Mouse (Mus musculus) thymus, postnatal 0 days (tissue): Measurements from ENCODE around the gene Osbpl9. TPM values are rescaled to one million over a fixed set of nuclear protein-coding genes. Genes with fewer than 3 reads are reported as not detected.
A peak's percentile ranks its signal among the peaks of the same experiment; 100 is the strongest.

Experiments used
- DNase-seq: peaks from one replicate; pipeline ENCODE4 v3.0.0-alpha.2; 2015; ENCODE audit warnings: low spot score
- polyA plus RNA-seq: library from polyadenylated mRNA; unstranded; fragments of >200 nt; fragmentation: Nextera tagmentation; extraction: Ambion mirVana; gene quantifications from 2 replicates; pipeline ENCODE4 v1.2.1, GENCODE M21; 2015

The Osbpl9 gene
- polyA plus RNA-seq, 1 experiment from 2014 or later: 65.7 TPM

DNA sequence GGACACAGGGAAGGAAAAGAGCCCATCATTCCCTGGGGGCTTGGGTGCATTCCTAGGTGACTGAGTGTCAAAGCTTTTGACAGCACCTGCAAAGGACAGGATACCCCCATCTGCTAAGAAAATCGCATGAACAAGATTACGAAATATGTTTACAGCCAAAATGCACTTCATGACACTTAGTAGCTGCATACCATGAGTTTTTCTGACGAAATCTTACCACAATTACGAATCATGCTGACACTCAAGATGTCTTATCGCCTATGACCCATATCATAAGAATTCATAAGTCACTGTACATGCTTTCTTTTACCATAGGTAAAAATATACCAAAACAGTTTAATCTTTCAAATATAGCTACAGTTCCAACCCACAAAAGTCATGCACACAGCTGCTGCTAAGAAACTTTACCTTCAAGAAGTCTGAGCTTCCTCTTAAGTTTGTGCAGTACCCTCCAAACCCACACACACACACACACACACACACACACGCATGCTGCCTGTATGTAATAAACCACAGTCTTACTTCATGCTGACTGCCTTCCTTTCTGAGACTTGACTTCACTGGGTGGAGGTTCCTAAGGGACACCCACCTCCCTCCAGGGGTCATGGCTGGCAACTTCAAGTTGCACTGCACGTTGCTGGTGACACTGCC, 65.5 kb downstream of the Osbpl9 start:
- DNase-seq: peak; percentile 49

DNA sequence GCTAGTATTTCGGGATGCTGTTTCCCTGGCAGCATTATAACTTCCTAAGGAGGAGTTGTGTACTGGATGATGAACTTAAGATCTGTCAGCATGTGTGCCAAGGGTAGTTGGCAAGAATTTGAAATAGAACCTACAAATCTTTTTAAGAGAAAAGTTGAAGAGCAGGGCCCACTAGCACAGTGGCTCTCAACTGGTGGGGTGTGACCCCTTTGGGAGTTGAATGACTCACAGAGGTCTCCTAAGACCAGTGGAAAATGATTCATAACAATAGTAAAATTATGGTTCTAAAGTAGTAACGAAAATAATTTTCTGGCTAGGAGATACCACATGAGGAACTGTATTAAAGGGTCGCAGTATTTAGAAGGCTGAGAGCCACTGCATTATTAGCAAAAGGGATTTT, 67.1 kb downstream of the Osbpl9 start:
- DNase-seq: no peak

DNA sequence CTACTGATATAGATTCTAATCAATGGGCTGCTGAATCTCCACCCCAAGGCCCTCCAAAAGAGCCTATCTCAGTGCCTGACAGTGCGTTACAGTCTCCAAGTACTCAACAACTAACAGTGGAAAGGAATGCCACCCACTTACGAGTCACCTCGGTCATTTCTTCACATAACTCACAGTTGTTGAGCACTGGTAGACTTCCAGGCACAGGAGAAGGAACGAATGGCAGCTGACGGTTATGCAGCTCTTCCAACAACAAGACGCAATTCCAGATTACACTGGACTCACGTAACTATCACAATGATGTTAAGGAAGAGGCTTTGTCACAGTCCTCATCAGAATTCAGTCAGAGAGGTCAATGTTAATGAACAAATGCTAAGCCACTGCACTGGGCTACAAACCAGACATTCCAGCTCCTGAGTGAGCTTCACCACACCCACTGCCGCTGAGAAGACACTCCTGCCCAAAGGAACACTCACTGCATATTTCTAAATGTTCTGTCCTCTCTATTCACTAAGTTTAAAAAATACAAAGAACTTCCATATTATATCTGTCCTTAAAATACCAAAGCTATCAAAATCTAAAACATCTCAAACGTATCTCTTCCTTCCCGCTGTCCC, 70.7 kb downstream of the Osbpl9 start:
- DNase-seq: no peak

DNA sequence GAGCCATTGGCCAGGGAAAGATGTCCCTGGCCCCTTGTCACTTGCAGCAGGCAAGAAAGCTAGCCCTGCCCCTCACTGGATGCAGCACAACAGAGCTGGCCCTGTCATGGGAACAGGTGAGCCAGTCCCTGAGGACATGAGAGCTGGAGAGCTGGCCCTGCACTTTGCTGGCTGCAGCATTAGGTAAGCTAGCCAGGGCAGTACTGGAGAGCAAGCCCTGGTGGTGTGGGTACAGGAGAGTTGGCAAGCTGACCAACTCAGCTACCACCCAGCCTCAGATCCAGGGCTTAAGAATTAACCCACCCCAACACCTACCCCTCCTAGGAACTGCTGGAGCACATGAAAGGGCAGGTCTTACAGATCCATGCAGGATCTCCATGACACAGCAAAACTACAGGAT, 73.1 kb downstream of the Osbpl9 start:
- DNase-seq: no peak

DNA sequence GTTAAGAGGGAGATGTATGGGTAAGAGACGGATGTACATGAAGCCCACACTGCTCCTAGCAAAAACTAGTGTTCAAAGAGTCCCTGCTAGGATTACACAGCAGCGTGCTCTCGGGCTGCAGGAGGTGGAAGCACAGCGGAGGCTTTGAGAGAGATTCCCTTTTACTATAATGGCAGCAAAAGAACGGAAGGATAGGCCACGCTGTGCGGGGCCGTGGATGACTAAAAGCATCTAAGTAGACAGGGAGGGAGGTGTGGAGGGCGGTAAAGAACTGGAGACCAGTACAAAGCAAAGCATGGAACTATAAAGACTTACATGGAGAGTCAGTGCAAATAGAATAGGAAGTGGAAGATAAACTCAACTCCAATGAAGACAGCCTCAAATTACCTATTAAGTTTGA, 74.1 kb downstream of the Osbpl9 start:
- no peak for DNase-seq

DNA sequence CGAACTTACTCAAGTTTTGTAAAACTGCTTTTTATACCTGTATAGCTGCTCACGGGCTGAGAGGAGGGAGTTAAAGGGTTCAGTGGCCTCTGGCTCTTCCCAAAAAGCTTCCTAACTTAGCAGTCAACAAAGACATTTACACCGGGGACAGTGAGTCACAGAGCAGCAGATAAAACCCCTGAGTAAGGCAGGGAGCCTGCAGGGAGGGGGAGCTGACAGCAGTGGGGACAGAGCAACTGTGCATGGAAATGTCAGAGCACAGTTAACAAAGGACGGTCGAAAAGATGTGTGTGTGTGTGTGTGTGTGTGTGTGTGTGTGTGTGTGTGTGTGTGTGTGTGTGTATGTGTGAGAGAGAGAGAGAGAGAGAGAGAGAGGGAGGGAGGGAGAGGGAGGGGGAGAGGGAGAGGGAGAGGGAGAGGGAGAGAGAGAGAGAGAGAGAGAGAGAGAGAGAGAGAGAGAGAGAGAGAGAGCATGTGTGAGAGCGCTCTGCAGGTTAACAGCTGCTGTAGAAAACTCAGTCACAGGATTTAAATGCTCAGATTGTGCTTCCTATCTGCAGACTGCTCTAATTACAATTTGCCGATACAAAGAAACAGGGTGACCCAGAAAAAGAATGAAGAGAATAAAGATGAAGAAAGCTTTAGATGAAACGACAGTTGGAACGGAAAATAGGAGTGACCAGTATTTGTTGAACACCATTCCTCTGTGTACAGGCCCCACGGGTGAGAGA, 75.1 kb downstream of the Osbpl9 start:
- DNase-seq: no peak

DNA sequence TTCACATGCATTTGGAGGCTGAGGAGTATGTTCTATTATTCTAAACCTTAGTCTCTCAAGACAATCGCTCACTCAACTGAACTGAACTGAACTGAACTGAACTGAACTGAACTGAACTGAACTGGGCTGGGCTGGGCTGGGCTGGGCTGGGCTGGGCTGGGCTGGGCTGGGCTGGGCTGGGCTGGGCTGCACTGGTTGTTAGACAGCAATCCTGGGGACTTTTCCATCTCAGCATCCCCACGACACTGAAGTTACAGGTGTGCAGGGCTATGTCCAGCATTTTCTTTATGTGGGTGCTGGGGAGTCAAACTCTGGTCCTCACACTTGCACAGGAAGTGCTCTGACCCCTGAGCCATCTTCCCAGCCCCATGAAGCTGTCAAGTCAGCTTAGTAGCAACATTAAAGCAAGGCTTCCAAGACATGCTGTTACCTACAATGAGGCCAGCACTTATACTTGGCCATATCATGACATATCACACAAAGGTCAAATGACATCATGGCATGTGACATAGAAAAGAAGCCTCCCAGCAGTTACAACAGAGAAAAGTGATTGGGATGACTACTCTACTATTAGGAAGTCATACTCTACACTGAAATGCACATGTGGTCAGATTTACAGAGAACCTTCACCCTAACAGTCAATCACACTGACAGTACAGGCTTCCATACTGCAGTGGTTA, 76.2 kb downstream of the Osbpl9 start:
- no peak for DNase-seq

DNA sequence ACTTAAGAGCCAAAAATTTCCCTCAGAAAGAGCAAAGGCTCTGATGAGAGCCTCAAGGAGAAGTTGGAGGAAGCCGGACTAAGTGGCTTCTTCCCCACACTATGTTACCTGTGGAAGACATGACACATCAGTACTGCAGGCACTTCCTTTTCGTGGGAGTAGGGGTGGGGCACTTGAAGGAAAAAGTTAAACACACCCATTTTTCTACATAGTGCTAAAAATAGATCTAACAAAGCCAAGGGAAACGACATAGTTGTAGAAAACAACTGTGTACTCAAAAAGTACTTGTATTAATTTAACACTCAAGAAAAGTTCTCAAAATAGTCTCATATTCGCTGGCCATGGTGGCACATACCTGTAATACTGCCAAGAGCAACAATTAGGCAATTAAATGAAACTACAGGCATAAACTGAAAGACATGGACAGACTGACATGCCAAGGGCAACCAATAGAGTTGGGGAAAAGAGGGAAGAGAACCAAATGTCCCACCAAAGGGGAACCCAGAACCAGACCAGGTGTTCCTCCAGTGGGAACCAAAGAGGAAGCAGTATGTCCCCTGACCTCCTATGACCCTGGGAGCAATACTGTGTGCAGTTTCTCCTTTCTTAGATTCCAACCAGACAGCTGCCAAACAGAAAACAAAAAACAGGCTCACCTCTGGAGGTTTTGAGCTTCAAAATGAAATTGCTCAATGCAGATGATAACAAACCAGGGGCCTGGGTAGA, 79.1 kb downstream of the Osbpl9 start:
- no peak for DNase-seq

DNA sequence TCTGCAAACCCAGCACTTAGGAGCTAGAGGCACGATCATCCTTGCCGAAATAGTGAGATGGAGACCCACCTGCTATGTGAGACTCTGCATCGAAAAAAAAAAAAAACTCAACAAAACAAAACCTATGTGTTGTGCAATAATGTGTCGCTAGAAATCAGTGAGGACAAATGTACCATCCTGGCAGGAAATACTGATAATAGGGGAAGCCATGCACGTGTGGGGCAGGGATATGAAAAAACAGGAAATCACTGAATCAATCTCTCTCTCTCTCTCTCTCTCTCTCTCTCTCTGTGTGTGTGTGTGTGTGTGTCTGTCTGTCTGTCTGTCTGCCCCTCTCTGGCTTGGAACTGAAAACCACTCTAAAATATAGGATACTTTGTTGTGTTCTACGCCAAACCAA, 81.3 kb downstream of the Osbpl9 start:
- DNase-seq: no peak

DNA sequence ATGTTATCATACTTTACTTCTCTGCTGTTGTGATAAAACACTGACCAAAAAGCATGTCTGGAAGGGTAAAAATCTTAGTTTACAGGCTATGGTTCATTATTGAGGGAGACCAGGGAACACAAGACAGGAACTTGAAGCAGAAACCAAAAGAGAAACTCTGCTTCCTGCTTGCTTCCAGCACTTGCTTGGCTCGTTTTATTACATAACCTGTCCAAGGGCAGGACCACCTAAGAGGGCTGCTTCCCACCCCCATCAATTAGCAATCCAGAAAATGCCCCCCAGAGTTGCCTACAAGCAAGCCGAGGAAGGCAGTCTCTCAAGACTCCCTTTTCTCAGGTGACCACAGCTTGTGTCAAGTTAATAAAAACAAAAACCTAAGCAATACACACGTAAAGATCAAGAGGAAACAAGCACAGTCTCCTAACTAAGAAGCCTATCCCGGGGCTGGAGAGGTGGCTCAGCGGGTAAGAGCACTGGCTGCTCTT, 82.4 kb downstream of the Osbpl9 start:
- no peak for DNase-seq

DNA sequence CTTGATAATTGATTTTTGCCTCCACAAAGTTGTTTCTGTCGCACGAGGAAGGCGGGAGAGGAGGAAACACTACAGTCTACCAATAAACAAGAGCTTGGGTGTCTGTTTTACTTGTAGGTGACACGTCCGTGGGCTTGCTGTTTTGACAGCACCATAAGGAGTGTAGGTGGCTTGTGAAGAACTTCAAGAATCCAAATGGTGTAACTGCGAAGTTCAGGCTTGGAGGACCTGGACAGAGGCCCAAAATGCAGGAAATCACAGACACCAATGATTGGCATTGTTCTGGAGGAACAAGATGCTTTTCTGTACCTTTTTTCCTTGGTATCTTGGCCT, 83.8 kb downstream of the Osbpl9 start:
- no peak for DNase-seq

DNA sequence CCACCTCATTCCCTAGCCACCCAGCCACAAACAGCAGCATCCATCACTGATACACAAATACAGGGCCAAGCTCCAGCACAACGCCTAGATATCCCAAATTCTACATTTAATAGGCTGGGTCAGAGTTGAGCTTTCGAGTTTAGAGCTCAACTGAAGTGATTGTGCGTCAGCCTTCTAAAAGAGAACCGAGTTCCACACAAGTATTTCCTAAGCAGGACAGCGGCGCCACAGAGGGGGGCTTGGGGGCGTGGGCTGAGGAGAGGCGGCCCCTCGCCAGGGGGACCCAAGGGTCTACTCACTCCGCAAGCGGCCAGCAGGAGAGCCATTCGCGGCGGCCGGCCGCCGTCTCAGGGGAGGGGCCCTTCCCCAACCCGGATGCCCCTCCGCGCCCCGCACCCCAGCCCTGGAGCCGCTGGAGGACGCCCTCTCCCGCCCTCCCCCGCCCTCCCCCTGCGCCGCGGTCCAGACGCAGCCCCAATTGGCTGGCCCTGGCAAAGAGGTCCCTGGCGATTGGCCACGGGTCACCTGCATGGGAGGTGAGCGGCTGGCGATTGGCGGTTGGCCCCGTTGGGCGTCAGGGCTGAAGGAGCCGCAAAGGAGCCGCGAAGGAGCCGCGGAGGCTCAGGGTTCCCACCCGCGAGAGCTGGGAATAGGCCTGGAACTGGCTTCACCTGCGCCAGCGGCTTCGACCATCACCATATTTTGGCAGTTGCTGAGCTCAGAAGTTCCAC, 84.3 kb downstream of the Osbpl9 start:
- peak; percentile 93 for DNase-seq

DNA sequence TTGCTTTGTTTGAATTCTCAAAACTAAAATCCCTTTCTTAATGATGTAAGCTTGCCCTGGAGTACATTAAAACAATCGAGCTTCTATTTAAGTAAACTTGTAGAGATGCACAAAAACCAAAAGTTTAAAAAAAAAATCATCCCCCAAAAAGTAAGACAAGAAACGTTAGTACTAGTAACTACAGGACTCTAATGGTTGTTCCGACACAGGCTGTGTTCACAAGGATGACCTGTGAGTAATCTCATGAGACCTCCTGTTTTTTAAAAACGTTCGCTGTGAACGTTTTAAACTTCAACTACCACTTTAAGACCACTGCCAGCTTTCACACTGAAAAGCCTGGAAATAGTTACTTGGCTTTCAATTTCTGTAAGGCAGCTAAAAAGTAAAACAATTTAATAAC, 85.1 kb downstream of the Osbpl9 start:
- DNase-seq: no peak

DNA sequence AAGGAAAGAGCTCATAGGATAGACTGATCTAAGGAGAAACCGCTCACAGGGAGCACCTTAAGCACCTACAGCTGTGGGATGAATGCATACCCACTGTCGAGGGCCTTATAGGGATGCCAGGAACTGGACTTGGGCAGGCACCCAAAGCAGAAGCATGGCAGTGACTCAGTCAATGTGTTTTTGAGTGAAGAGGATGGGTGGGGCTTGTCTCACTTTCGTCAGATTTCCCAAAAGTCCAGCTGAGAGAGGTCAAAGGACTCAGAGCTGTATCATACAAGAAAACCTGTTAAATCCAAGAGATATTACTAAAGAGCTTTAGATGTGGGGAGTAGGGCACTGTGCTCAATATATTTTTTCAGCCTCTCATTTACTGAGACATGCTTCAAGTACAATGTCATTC, 85.6 kb downstream of the Osbpl9 start:
- no peak for DNase-seq

DNA sequence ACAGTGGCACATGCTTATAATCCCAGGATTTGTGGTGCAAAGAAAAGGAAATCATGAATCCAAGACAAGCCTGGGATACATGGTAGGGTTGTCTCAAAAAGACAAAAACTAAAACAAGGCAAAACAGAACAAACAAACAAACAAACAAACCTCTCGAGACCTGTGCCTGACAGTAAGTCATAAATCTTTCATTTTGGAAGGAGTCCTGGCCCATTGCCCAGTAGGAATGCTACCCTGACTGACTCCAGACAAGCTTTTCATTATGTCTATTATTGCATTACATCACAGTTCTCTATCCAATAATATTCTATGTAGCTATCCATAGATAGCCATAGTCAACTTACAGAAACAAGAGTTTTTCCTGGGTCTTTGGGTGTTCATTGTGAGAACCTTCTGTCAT, 86.3 kb downstream of the Osbpl9 start:
- no peak for DNase-seq

DNA sequence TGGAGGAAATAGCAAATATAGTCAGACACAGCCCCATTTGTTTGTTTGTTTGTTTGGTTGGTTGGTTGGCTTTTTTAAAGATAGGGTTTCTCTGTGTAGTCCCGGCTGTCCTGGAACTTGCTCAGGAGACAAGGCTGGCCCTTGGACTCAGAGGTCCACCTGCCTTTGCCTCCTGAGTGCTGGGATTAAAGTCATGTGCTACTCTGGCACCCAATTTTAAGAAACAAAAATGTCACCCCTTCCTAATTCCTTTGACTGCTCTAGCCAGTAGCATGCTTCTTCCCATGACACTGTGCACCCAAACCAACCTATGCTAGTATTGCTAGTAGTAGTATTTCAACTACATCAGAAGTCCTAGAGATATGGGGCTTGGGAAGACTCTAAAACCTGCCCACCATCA, 87.8 kb downstream of the Osbpl9 start:
- DNase-seq: no peak

DNA sequence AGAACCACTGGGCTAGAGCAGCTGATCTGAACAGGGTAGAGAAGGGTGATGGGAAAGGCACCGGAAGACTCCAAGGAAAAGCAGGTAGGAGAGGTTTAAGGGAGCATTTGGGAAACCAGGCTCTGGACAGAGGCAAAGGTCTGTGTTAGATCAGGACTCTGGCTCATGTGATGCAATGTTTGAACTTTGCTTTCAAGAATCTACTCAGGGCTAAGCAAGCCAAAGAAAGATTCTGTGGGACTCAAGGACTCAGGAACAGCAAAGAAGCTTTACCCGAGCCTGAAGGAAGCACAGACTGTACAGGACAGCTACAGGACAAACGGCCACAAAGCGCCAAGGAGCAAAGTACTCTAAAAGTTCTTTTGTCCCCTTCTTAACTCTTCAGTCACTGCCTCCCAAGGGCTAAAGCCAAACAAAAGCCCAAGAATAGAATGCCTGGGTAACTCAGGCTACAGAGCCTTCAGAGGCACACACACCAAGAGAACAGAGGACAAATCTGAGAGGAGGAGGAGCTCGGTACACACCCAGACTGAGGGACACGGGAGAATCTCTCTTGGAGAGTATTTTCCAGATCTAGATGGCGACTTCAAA, 89.1 kb downstream of the Osbpl9 start:
- DNase-seq: no peak

DNA sequence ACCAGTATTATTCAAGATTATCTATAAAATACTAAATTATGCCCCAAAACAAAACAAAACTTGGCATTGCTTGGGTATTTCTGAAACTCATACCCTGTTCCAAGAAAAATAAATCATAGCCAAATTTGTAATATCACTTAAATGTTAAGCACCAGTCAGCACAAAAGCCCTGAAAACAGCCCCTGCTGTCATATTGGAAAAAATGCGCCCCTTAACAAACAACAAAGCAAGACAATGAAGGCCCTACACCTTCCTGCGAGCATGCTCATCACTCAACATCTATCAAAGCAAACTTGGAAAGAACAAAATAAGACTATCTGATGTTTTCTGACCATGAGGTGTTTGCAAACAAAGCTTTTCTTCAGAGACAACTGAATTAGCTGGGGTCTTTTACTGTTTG, 91.1 kb downstream of the Osbpl9 start:
- DNase-seq: no peak

DNA sequence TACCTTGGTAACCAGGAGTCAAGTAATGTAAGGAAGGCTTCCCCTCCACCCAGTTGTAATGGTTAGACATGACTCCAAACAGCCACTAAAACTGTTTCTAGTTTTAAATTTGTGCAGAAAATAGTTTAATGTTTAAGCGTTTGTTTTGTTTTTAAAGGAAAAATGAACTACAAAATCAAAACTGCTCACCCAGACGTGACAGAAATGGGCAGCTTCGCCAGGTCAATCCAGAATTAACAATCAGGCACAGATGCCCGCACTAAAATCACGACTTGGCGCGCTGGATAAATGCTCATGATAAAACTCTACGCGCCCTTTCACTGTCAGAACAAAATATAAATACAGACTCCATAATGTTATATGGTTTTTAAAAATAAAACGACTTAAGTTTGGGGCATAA, 92.4 kb downstream of the Osbpl9 start:
- DNase-seq: no peak

DNA sequence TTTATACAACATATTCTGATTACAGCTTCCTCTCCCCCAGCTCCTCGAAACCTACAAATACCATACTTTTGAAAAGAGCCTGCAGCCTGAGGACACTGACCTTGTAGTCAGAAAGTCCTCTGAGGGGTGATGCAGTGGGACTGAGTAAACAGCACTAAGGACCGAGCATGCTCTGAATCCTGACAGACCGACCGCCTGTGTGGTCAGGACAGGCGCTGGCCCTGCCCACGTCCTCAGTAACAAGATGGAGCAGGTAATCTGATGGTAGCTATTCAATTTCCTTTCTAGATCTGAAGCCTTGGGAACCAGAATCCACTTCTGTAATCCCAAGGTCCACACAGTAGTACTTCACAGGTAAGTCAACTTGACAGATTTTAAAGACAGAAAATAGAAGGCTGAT, 93.1 kb downstream of the Osbpl9 start:
- no peak for DNase-seq

DNA sequence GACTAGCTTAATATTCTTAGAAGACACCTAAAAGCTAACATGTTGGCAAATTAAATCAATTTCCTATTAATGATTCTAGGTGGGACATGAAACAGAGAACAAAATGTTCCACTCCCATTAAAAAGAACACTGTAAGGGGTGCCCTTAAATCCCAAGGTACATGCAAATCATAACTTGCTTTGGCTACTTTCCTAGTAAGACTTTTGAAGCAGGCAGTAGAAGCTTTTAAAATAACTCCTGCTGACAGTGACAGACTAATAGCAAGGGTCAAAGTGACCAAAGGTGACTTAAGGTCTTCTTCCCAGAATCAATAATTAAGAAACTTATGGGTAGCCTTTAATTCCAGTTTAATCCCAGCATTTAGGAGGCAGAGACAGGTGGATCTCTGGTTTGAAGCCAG, 95.5 kb downstream of the Osbpl9 start:
- no peak for DNase-seq
